Mouse (Mus musculus): ENCODE measurements around the gene Cenpb.
"Not testable (repeated sequence)": the region's sequence is repeated elsewhere in the genome, so short reads cannot be mapped to it uniquely, and the experiment has no call there.

Cenpb gene

DNA sequence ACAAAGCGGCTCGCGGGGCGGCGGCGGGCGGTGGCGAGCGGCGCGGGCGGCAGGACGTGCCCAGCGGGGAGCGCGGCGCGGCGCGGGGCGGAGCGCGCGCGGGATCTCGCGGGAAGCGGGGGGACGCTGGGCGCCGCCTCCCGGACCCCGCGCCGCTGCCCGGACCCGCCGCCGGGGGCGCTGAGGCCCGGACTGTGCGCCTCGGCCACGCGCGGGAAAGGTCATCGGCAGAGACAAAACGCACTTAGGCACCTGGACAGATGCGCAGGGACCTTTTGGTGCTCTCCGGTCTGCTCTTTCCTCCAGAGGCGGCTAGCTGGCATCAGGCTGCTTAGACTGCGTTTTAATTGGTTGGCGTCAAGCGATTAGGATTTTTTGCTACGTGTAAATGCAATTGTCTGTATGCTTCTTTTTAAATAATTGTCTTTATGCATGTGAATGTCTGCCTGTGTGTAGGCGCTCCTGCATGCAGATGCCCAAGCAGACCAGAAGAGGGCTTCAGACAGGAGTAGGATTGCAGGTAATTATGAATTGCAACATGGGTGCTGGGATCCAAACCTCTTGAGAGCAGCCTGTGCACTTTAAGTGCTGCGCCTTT lies at the start of gene Cenpb:
Gene Cenpb, minus strand, starts transcription at position 78 of the 598 bp plus-strand sequence.
- DNase-seq = peak; percentile 94 to 95

DNA sequence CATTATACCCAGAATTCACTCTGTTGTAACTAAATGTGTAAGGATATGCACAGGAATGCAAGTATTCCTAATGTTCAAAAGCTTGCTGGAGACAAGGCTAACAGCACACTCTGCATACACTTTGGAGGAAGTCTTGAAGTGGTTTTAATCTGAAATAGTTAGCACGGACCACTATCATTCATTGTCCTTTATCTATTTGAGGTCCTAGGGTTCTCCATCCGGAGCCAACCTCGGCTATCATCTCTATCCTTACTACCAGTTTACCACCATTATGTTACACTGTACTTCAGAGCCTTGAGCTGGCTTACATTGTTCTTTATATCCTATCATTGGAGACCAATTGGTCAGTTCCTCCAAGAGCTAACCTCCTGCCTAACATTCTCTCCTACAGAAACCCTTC lies 47.4 kb upstream of the Cenpb start:
- no peak for DNase-seq

DNA sequence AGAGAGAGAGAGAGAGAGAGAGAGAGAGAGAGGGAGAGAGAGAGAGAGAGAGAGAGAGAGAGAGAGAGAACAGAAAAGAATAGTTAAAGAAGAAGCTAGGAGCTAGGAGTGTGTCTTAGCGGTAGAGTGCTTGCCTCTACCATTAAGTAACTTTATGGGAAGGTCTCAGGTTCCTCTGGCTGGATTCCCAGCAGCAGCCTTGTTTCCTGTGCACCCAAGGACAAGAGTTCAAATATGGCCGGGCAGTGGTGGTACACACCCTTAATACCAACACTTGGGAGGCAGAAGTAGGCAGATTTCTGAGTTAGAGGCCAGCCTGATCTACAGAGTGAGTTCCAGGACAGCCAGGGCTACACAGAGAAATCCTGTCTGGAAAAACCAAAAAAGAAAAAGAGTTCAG lies 46.8 kb upstream of the Cenpb start:
- DNase-seq = not testable (repeated sequence)

DNA sequence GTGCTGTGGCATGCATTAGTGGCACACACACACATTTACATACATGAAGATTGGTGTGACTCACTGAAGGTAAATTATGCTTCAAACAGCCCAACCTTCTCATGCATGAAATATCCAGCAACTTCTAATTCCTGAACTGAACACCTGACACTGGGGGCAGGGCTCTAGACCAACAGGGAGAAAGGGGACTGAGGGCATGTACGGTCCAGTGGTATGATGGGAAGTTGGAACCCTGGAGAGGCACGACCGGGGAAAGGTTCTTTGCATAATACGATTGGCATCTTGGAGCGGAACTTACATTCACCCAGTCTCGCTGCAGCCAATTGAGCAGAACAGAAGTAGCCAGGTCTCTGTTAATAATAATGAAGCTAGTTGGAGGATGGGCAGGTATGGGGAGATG lies 45.3 kb upstream of the Cenpb start:
- no peak for DNase-seq

DNA sequence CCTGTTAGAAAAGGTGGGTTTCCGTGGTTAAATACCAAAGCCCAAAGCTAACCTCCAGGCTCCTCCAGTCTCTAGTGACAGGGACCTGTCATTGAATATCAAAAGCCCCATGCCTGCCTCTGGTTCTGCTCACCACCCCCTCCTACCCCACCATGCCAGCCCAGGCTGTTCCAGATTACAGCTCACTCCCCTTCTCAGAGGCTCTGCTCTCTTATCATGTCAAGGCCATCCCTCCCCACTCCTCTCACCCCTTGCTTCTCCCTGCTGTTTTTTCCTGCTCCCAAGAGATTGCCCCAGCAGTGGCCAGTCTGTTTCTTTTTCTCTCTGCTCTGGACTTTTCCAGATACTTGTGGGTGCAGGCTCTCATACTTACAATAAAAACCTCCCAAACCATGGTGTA lies 43.7 kb upstream of the Cenpb start:
- DNase-seq = no peak

DNA sequence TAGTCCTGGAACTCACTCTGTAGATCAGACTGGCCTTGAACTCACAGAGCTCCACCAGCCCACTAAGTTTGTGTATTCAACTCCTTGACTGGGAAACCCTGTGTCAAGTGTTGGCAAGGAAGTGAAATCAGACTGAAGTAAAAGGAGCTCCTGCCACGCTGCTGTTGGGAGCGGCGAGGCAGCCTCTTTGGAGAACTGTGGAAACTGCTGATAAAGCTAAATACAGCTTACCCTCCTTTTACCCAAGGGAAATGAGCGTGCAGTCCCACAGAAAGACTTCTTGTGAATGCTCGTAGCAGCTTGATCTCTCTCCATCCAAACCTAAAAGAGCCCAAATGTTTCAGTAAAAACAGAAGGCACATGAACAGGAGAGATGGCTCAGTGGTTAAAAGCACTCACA lies 42.7 kb upstream of the Cenpb start:
- DNase-seq = no peak

DNA sequence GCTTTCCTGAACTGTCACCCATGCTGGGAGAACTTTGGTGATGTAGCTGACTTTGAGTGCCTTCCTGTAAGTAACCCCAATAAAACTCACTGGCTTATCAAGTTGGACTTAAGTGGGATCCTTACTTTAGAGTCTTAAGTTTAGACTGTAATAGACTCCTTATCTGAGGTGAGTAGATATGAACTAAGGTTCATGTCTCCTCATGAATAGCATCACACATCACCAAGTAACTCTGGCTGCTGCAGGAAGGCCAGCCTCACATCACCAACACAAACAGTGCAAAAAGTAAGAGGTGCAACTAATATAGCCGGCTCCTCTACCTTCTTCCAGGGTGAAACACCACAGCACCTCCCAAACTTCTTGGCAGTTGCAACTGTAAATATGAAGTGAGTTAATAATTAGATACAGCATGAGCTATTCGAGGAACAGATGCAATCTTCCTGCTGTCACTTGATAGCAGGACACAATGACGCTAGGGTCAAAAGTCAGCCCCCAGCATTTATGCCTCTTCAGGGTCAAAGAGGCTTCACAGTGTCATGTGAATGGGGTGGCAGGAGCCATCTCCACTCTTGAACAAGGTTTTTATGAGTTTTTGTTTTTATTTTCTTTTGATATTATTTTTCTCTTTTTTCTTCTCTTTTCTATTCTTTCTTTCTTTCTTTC lies 42.1 kb upstream of the Cenpb start:
- no peak for DNase-seq

DNA sequence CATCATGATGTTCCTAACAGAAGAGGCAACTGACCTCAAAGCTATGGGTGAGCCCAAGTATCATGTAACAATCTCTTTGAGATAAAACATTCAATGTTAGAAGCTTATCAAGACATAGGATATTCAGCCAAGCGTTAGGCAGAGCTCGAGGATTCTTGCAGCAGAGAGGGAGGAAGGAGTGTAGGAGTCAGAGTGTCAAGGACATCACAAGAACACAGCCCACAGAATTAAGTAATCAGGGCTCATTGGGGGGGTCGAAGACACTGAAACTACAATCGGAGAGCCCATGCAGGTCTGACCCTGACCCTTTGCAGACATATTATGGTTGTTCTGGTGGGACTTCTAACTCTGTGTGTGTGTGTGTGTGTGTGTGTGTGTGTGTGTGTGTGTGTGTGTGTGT lies 40.2 kb upstream of the Cenpb start:
- DNase-seq = no peak

DNA sequence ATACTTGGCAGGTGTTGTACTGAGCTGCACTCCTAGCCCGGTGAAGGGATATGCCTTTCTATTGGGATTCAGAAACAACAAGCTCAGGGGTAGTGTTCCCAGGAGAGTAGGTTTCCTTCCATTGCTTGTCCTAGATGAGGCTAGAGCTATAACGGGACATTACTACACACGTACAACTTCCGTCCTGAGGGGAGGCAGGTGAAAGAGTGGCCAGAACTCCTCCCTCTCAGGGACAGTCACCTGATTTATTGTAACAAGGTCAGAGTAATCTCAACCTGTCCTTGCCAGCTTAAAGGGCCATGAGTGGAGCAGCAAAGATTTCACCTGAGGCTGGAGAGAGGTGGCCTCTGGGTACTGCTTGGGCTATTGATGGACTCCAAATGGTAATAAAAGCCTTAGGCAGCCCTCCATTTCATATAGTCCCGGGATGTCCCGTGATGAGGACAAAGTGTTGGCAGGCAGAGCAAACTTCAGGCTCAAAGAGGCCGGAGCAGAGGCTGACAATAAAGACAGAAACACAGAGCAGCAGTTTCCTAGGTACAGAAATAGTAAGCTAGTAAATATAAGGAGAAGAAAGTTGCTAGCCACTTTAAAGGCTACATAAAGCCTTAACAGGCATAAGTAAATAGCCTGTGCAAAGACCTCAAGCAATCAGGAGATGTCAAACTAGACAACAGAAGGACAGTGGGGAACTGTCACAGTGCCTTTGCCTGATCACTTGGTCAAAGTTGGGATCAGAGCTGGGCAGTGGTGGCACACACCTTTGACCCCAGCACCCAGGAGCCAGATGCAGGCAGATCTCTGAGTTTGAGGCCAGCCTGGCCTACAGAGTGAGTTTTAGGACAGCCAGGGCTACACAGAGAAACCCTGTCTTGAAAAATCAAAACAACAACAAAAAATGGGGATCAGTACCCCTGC lies 36.3 kb upstream of the Cenpb start:
- DNase-seq = no peak

DNA sequence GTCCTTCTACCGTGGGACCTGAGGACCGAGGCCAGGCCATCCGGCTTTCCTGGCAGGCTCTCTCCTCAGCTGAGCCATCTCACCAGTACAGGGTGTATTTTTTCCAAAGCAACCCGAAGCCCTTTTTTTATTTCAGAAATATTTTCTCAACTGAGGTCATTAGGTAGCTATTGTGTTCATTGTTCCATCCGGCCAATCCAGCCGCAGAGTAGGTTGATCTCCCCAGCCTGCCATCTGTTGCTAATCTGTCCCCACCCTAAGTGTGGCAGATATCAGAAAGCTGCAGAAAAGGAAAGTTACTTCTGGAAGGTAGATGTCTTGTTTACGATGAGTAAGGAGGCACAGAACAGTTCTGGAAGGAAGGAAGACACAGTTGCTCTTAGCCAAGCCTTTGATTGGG lies 33.9 kb upstream of the Cenpb start:
- peak in 1 of 2 experiments; percentile 17 for DNase-seq

DNA sequence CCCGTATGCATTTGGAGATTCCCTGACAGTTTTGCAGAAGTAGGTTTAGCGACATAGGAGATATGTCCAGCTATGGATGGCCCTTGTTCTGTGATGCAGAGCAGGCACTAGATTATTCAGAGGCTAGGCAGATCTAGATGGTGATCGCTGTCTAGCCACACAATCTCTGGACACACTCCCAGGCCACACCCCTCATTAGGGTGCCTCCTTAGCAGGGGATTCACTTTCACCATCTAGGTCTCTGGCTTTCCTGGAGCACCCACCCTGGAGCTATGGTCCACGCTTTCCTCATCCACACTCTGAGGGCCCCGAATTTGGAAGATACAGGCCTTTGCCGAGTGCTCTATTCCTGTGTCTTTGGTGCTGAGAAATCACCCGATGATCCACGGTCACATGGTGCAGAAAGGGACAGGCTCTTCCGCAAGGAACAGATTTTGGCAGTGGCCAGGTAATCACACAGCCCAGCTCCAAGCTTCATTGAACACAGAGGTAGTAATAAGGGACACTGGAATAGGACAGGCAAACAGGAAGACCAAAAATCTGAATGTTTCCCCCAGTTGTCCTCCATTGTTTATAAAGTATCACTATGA lies 31.3 kb upstream of the Cenpb start:
- peak; percentile 52 to 56 for DNase-seq

DNA sequence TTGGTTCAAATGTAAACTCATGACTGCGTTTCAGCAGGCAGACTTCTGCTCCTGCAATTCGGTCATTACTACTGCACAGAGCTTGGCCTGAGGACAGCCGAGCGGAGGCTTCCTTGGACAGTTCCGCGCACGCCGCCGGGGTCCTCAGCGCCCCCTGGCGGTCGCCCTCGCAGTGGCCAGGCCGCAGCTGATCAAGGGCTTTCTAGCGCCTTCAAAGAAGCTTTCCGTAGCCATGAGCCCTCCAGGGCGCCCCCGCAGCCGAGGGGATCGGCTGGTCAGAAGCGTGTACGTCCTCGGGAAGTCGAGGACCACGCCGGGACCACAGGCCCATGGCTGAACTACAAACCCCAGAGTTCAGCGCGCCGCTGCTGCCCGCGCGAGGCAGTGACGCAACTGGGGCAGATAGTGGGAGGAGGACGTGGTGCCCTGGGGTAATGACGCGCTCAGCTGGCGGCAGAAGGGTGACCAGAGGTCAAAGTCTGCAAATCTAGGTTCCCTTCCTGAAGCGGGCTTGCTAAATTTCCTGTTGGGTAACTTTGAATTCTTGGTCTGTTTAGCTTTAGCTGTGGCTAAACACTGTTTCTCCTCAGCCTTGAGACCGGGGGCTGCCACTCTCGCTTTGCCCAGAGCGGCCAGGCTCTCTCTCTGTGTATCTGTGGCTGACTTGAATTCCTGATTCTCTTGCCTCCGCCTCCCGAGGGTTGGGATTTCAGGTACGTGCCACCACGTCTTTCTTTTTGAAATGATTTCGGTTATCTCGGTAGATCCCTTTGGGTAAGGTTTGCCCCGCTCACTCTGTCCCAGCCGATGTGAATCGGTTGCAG lies 30.3 kb upstream of the Cenpb start:
- DNase-seq = peak; percentile 97 to 98

DNA sequence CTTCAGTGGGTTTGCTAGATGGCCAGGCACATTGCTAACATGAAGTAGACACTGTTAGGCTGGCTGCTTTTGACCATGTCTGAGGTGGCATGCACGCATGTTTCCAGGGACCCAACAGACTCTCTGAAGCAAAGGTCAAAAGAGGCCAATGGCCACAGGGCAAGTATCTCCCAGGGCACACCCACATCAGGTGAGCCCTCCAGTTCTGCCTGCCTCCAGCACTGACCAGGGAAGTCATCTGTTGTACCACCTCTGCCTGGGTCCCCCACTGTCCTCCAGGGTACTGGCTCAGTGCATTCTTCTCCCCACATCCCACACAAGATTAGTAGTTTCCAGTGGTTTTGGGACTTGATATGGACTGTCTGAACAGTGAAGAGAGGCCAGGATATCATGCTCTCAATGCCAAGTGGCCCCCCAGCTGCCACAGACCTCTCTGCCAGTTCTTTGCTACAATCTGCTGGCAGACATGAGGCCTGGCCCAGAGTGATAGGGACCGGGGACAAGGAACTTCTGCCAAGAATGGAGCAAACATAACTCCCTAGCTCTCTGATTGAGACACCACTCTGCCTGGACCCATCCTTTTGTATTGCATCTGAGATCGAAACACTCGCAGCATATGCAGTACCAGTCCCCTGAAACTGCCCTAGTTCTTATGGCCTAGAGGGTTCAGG lies 29.4 kb upstream of the Cenpb start:
- DNase-seq = peak; percentile 52 to 63

DNA sequence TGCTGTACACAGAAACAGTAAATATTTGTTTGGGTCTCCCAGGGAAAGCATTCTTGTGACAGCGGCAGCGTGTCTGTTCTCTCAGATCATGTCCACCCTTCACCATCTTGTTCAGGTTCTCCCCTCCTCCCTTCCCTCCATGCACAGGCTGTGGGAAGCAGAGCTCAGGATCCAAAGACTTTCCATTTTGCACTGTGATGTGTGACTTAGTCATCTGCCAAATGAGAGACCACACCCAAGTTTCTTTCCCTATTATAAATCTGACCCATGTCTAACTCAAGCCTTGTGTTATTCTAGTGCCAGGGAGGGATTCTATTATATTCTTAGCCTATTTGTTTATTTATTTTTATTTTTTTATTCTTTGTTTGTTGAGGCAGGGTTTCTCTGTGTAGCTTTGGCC lies 28.5 kb upstream of the Cenpb start:
- no peak for DNase-seq

DNA sequence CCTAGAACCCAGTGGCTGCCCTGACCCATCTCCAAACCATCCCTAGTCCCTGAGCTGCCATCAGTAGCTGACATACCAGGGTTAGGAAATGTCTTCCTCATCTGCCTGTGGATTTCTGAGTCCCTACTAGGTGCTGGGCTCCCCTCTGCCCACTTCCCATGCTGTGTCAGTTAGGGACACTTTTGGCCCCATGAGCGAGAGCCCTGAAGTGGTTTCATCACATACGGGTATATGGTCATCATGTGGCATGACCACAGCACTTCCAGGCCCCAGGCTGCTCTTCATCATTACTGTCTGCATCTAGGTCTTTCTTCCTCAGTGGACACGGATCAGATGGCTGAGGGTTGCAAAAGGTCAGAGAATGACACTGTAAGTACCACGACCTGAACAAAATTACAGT lies 26.9 kb upstream of the Cenpb start, which contains the start of gene Ap5s1:
Gene Ap5s1, plus strand, starts transcription at position 301 of the 400 bp plus-strand sequence.
- DNase-seq = no peak

DNA sequence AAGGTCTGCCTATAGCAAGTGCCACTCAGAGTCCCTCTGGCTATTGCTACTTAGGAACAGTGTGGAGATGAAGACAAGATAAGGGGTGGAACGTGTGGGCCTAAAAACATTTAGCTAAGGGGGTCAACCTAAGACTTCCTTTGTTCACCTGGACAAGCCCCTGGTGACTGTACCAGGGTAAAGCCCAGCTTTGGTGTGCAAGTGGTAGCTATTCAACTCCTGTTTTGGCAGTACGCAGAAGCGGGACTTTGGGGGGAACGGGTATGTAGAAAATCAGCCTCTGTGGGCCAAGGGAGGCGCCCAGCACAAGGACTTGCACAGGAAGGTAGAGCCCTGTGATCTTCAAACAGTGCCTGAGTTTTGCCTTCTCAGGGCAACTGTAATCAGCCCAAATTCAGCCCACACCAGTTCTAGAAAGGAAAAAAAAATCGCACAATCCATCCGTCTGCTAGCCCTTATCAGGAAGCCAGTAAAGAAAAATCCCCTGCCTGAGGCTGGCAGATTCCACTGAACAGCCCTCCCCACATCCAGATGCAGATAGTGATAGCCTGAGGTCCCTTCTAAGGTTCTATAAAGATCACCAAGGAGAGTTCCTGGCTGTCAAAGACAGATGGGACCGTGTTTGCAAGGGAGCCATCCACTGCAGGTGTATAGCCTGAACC lies 25.8 kb upstream of the Cenpb start:
- no peak for DNase-seq

DNA sequence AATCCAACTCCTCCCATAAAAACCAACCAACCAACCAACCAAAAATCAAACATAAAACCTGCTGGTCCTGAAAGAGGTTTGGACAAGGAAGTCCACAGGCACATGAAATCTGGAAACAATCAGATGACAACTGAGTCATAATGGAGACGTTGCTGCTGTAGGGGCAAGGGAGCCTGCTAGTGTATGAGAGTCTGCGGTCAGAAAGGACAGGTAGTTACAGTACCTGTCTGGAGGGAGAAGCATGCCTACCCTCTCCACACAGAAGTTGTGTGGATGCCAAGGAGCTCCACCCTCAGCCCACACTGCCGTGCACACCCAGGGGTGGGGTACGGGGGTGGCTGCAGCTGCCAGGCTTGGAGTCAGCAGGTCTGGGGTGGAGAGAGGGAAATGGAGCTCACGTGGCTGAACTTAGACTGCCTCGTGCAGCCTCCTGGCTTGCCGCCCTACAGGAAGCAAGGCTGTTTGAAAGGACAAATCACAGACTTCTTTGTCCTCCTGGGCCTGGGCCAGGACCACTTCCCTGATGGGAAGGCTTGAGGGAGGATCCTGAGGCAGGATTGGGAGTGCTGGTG lies 24.6 kb upstream of the Cenpb start:
- DNase-seq = peak; percentile 73 to 78

DNA sequence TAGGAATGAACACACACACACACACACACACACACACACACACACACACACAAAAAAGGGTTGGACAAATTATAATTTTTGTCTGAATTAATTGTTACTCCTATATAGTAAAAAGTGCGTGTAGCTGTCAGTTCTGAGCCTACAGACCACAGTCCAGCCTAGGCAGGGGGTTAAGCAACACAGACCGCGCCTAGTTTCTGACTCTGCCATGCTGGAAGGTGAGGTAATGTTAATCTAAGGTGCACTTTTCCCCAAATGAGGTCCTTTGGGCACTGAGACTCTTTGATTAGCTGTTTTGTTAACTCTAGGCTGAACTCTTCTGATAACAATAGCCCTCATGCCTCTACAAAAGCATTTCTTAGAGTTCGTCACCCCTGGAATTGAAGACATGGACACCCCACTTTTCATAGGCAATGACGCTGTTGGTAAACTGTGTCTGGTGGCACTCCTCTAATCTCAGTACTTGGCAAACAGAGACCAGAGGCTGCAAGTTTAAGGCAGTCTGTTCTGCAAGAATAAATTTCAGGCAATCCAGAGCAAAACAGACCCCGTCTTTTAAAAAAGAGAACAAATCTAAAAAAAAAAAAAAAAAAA lies 24.0 kb upstream of the Cenpb start:
- no peak for DNase-seq

DNA sequence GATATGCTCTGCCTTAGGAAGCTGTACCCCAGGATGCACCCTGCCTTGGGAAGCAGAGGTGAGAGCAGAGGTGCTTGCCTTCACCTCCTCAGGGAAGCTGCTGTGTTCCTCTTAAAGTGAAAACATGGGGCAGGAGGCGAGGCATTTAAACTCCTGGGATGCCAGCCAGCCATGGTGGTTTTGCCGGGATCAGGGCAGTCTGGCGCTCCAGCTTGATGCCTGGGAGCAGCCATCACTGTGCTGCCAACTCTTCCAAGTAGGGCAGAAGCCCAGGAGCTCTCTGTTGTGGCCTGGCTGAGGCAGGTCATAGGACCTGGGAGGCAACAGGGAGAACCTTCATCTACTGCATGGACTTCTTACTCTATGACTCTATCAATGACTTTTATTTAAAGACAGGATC lies 21.4 kb upstream of the Cenpb start:
- peak; percentile 53 to 64 for DNase-seq

DNA sequence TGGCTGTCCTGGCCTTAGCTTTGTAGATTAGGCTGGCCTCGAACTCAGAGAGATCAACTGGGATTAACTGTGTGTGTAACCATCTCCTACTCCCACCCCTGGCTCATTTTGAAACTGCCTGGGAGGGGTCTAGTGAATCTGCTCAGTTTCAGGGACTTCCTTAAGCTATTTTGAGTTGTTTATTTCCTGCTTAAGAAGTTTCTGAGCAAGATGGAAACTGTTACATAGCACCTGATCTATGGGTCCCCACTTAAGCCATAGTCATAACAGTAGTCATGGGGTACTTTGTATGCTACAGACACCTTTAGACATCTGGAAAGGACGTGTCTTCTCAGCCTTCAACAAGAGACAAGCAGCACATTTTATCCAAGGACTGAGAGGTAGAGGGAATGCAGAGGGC lies 20.8 kb upstream of the Cenpb start:
- no peak for DNase-seq
